Mouse (Mus musculus) heart, adult 11 months (tissue): ENCODE data around the gene Cyp2s1.
A peak's percentile ranks its signal among the peaks of the same experiment; 100 is the strongest.

Source experiments
- DNase-seq: peaks from one replicate; pipeline ENCODE4 v3.0.0; 2022

The Cyp2s1 gene

DNA sequence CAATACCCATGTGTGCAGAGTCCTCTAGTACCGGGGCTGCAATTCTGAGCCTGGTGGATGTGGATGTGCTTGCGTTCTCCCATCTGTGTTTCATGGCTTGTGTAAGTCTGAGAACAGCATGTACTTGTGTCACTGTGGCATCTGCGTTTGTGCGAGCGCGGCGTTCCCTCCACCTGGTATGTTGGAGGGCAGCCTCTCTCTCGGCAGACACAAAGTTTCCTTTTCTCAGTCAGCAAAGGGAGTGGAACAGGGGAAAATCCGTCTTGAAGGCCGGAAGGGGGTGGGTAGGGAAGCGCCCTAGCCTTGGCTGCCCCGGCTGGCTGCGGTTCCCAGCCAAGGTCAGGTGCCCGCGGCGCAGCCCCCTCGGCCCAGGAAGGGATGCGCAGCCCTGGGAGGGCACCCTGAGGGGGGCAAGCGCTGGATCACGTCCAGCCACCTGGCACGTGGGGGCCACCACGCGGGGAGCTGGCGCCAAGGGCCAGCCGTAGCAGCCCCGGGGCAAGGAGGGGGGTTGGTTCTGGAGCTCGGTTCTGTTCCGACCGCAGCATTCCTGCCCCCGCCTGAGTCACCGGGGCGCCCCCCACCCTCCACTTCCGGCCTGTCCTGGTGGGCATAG is 35.3 kb downstream of the Cyp2s1 start:
- peak; percentile 98 for DNase-seq

DNA sequence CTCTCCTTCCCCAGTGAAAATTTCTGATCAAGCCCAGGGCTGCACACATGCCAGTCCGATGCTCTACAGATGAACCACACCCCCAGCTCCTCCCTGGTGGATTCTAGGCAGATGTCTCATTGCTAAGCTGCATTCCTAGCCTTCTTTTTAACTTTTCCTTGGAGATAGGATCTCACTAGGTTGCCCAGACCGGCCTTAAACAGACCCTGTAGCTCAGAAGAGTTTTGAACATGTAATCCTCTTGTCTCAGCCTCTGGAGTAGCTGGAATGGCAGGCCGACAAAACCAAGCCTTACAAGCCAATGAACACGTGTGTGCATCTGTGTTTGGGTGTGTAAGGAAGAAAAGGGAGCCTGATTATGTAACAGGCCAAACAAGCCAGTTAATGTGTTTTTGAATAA is 36.0 kb downstream of the Cyp2s1 start:
- peak; percentile 97 for DNase-seq

DNA sequence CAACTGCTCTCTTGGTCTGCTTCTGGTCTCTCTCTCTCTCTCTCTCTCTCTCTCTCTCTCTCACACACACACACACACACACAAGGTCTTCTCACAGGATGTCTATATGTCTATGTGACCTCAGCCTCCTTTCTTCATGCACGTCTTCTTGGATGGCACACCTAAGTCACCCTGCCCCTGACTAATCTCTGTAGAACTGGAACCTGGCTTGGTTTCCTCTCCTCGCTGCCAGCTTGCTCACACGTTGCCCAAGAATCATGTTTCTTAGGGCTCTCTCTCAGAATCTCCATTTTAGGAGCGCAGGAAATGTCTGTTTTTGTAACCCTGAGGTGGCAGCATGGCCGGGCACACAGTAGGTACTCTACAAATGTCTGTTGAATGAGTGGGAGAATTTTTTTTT is 36.7 kb downstream of the Cyp2s1 start:
- DNase-seq, result peak; percentile 86

DNA sequence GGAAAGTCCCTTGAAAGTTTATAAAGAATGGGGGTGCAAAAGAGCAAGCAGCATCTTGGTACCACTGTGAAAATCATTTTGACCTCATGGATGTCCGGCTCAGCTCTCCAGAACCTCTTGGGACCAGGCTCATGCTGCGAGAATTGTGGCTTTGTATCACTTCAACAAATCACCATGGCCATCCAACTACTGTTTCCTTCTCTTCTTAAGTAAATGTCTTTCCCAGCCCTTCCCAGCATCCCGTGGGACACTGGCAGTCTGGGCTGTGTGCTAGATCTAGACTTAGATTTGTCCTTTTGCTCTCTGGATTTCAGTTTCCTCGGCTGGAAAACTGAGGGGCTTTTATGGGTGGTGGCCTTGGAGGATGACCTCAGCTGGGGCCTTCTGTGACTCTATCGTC is 48.5 kb downstream of the Cyp2s1 start:
- DNase-seq, result peak; percentile 95

DNA sequence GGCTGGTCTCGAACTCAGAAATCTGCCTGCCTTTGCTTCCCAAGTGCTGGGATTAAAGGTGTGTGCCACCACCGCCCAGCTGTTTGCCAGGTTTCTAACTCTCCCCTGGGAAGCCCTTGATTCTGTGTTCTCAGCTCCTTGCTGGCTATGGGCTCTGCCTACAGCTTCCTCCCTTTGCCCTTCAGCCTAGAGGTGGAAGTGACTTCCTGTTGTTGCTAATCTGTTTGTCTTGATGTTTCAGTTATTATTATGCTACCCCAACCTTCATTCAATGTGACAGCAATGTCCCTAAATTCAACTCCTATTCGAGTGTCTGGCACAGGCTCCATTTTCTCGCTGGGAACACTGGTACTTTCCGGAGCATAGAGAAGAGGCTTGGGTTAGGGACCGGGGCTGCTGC is 50.6 kb downstream of the Cyp2s1 start:
- DNase-seq, result no peak

DNA sequence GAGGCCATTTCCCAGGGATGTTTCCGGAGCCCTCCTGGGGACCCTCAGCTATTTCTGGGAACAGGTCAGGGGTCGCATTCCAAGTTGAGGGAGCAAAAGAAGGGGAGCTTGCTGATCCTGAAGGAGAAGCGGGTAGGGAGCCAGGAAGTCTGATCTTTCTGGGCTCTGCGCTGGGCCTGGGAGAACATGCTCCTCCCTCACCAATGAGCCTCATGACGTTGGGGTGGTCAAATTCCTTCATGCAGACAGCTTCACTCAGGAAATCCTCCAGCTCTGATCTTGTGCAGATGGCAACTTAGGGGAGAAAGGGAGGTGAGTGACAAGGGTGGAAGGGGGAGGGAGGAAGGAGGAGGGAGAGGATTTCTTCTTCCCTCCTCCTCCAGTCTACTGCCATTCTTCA is 52.5 kb downstream of the Cyp2s1 start:
- peak; percentile 93 for DNase-seq

DNA sequence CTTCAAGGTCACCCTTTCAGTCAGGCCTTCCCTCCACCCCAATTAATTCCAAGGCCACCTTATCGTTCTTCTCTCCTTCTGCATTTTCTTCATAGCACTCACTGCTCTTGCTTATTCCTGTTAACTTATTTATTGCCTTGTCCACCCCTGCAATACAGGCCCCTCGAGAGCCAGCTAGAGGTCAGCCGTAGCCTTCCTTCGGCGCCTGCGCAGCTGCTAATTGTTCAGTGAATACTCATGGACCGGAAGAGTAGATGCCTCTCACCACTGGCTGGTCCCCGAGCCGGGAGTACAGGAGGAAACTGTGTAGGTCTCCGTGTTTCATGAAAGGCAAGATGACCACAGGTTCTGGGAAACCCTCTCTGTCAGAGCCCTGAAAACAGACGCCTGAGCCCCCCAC is 53.0 kb downstream of the Cyp2s1 start:
- DNase-seq, result peak; percentile 95

DNA sequence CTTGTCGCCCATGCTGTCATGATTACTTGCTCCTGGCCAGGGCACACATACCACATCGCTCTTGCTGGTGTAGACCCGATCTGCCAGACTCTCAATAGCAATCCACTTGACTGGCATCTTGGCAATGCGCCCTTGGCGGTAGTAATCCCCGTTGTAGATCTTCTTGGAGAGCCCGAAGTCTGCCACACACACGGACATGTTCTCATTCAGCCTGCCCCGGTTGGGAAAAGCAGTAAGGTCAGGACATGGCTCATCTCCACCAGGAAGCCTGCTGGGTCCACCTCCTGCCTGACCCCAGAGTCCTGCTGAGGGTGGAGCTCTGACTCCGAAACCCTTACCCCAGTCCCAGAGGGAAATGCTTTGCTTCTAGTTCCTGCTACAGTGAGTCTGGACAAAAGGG is 55.4 kb downstream of the Cyp2s1 start:
- peak; percentile 96 for DNase-seq

DNA sequence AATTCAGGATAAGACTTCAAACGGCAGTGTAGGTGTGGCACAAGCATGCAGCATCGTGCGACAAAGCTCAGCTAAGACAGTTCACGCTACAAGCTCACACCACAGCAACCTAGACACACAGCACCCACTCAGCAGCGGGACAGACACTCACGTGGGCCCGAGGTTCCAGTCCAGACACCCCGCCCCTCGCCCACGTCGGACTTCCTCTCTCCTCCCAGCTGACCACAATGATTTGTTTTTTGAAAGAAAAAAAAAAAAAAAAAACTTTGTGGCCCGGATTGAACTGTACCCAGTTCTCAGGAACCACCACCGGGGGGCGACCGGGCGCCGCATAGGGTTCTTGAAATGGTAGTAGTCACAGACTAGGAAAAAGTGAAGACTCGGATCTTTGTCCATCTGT is 60.7 kb downstream of the Cyp2s1 start:
- peak; percentile 99 for DNase-seq

DNA sequence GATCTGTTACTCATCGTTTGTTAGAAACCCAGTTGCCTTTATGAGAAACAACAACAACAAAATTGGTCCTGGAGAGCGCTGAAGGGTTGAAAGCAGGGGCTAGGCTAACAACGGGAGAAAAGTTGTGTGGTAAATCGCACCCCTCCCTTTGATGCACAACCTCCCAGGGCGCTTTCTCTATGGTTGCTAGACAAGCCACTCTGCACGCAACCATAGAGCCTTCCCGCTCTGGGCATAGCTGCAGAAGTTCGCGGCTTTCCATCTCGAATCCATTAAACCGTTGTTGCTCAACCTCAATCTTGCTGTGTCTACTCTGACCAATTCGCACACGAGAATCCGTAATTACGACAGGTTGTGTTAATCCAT is 61.3 kb downstream of the Cyp2s1 start:
- no peak for DNase-seq

DNA sequence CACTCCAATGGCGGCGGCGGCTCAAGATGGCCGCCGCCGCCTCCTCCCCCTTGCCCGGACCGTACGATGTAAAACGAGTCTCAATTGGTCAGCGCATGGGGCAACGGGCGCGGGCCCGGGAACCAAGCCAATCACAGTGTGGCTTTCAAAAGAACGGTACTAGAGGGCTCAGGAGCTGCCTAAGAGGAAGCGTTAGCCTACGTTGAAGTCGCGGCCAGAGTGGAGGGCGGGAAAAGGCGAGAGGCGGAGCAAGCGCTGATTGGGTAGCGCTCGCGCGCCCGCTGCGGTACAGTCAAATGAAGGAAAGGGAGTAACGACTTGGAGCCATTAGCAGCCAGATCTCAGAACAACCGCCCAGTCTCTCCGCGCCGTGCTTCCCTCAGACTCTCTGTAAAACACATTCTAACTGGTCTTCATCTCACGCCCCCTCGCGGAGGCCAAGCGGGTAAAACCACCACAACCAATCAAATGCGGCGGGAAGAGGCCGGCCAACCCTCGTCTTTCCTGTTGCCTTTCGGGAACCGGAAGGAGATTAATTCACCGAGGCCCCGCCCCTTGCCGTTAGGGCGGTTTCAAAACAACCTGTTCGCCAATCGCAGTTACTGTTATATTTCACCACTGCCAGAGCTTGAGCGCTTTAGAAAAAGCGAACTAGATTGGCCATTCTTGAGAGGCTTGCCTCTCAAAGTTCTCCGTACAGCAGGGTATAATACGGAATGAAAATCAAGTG is 61.8 kb downstream of the Cyp2s1 start, which contains the start of gene Hnrnpul1:
Hnrnpul1 (minus strand) TSS at position 20 of the 730 bp plus-strand sequence.
- DNase-seq, result peak; percentile 100

DNA sequence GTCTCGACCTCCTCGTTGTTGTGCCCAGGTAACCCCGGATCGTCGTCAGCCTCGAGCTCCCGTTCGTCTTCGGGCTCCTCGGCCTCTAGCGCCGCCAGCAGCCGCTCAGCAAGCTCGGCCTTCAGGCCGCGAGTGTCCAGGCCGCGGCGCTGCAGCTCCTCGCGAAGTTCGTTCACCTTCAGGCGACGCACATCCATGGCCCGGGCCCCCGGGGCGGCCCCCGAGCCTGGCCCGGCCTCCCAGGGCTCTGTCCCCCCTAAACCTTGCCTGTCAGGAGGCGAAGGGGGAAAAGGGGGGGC is 62.3 kb downstream of the Cyp2s1 start:
- DNase-seq, result no peak

DNA sequence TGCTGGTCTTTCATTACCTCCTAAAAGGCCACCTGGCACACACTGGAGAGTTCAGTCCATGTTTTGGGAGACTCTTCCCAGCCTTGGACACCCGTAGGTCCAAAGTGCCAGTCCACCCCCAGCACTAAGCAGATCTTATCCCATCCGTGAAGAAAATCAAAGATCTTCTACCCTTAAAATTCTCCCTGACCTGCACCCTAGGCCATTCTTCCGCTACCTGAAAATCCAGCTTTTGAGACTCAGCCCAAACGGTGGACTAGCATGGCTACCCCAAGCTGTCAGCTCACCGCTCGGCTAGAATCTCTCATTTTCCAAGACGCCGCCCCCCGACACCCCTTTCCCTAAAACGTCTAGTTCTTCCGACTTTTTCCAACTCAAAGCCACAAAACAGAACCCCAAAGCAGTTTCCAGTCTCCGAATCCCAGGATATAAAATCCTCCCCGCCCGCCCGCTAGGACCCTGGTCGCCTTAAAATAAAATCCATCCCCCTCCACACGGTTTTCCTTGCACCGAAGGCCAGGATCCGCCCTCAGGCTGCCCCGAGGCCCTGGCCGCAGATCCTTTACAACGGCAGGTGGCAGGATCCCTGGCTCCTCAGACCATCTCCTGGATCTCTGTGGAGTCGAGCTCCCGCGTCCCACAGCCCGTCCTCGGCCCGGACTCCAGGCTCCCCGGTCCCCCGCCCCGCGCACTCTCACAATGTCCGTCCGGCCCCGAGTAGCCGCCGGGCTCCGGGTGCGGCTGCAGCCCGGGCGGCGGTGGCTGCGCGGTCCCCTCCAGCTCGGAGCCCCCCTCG is 62.9 kb downstream of the Cyp2s1 start:
- no peak for DNase-seq

DNA sequence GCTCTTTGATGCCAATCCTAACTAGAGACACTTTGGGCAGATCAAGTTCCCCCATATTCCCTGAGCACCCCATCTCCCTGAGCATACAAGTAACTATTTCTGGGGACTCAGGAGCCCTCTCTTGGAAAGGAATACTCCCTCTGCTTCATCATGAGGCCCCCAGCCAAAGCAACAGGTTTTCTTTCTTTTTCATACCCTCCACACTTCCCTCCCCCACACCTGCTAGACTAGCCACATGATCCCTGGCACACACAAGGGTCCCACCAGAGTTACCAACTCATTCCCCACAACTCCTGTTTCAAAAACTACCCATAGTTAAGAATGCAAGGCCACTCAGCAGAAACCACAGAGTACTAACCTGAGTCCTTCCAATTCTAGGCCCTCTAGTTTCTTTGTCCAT is 63.6 kb downstream of the Cyp2s1 start:
- no peak for DNase-seq
